In genomic region chr3:129103786-129104440, GRCm38 (mm10) we compare ENCODE assay signal across 18 mouse cellular contexts.
DNase-seq lines count a peak whose midpoint lies in the region; ATAC-seq and TF ChIP-seq lines count a peak whose summit lies in the region.
"Had no signal": no experiment of that assay in that cellular context is flagged by ENCODE, and none has a peak within 500 bp of the region (broad histone marks: within the 10 kb centered on the region; RNA-seq: fewer than 3 reads in every experiment).

No protein-coding gene starts in this region.

- no peak overlapping the region for H3K27ac ChIP-seq in gastrocnemius, adult 2 months
- no peak overlapping the region for H3K27ac ChIP-seq in kidney, embryonic 16.5 days (ENCODE audit: low read length)
- no peak overlapping the region for H3K27ac ChIP-seq in midbrain, embryonic 12.5 days (replicated peaks)
- H3K27ac ChIP-seq in midbrain, postnatal 0 days (ENCODE audit: low read depth, low read length) = no peak overlapping the region
- H3K27ac ChIP-seq: heart, adult 2 months; hindbrain, embryonic 14.5 days; kidney, postnatal 0 days; limb, embryonic 13.5 days had no signal

- H3K9ac ChIP-seq in kidney, embryonic 16.5 days (replicated peaks; ENCODE audit: low read length) = no peak overlapping the region
- H3K9ac ChIP-seq in midbrain, embryonic 12.5 days (replicated peaks) = no peak overlapping the region
- no peak overlapping the region for H3K9ac ChIP-seq in midbrain, postnatal 0 days (replicated peaks; ENCODE audit: low read length, poor library complexity, severe bottlenecking)
- H3K9ac ChIP-seq: hindbrain, embryonic 14.5 days; limb, embryonic 13.5 days had no signal

- H3K36me3 ChIP-seq in kidney, embryonic 16.5 days (ENCODE audit: insufficient read depth, low read length) = no peaks in the 10 kb centered on the region
- no peaks in the 10 kb centered on the region for H3K36me3 ChIP-seq in midbrain, embryonic 12.5 days
- H3K36me3 ChIP-seq in midbrain, postnatal 0 days (ENCODE audit: insufficient read depth, low read length) = no peaks in the 10 kb centered on the region
- H3K36me3 ChIP-seq: limb, embryonic 13.5 days had no signal

- H3K9me3 ChIP-seq in kidney, embryonic 16.5 days (ENCODE audit: low read length) = no peaks in the 10 kb centered on the region; the same call in 1 of the 2 replicates
- no peaks in the 10 kb centered on the region for H3K9me3 ChIP-seq in midbrain, embryonic 12.5 days
- H3K9me3 ChIP-seq in midbrain, postnatal 0 days (ENCODE audit: low read length) = 0 out of 2 replicates have a peak, but pooled peaks cover 3% of the 10 kb centered on the region
- H3K9me3 ChIP-seq: limb, embryonic 13.5 days had no signal

- no peak overlapping the region for H3K4me2 ChIP-seq in kidney, embryonic 16.5 days (replicated peaks; ENCODE audit: low read depth, low read length)
- peak overlapping the region; percentile 34 for H3K4me2 ChIP-seq in midbrain, embryonic 12.5 days (replicated peaks)
- peak overlapping the region; percentile 39 for H3K4me2 ChIP-seq in midbrain, postnatal 0 days (ENCODE audit: low read depth, low read length, poor library complexity, severe bottlenecking)
- H3K4me2 ChIP-seq: hindbrain, embryonic 14.5 days; limb, embryonic 13.5 days had no signal

- intact Hi-C loops in gastrocnemius, adult 2 months (cut with DNase I) = no loop called here

- no peak for DNase-seq in gastrocnemius, adult 2 months
- no peak for DNase-seq in gastrocnemius, adult 8-10 months (ENCODE audit: low spot score in 2 of 2)
- DNase-seq in kidney, postnatal 36 days = peak; percentile 10 to 51
- peak; percentile 48 for DNase-seq in midbrain, postnatal 0 days (ENCODE audit: low spot score)
- DNase-seq in adrenal gland, adult 18-20 months (ENCODE audit: low spot score in 2 of 2) = no peak
- DNase-seq: adrenal gland, postnatal 25 days; cerebellum, adult 2 months; gastrocnemius, postnatal 10 days; heart, adult 2 months; right cerebral cortex, postnatal 25 days; thymus, postnatal 25 days had no signal

- no peaks in the 10 kb centered on the region for H3K4me1 ChIP-seq in kidney, embryonic 16.5 days (ENCODE audit: insufficient read depth, low read length)
- H3K4me1 ChIP-seq in midbrain, embryonic 12.5 days = peaks cover 6% of the 10 kb centered on the region; the same call in 1 of the 2 replicates
- no peaks in the 10 kb centered on the region; the same call in 1 of the 2 replicates for H3K4me1 ChIP-seq in midbrain, postnatal 0 days (ENCODE audit: insufficient read depth, low read length)
- H3K4me1 ChIP-seq: limb, embryonic 13.5 days had no signal

- no peaks in the 10 kb centered on the region for H3K27me3 ChIP-seq in kidney, embryonic 16.5 days (ENCODE audit: insufficient read depth, low read length)
- H3K27me3 ChIP-seq in midbrain, embryonic 12.5 days = peaks cover 34% of the 10 kb centered on the region
- H3K27me3 ChIP-seq in midbrain, postnatal 0 days (ENCODE audit: insufficient read depth, low read length) = no peaks in the 10 kb centered on the region
- H3K27me3 ChIP-seq: limb, embryonic 13.5 days; Patski had no signal

- ATAC-seq in kidney, embryonic 16.5 days (ENCODE audit: low FRiP score, low TSS enrichment) = no peak
- ATAC-seq in midbrain, embryonic 12.5 days (ENCODE audit: low FRiP score, low read depth) = peak; percentile 68; the same call in 1 of the 2 replicates
- ATAC-seq in midbrain, postnatal 0 days (ENCODE audit: low FRiP score) = peak; percentile 71; the same call in 1 of the 2 replicates
- ATAC-seq: activated CD4-positive, CD25-positive, alpha-beta regulatory T cell, adult 4 months; Patski had no signal

- 77% methylated on average over 12 of the region's 12 CpGs for WGBS in kidney, embryonic 16.5 days
- 26% methylated on average over 12 of the region's 12 CpGs for WGBS in midbrain, embryonic 12.5 days
- WGBS in midbrain, postnatal 0 days = 20% methylated on average over 12 of the region's 12 CpGs

- TF ChIP-seq CTCF in gastrocnemius, adult 2 months (IDR thresholded peaks at IDR 0.05) = no peak
- no peak for TF ChIP-seq CTCF in midbrain, postnatal 0 days (IDR thresholded peaks at IDR 0.05)

- H3K4me3 ChIP-seq in gastrocnemius, adult 2 months = peak overlapping the region; percentile 40
- H3K4me3 ChIP-seq in kidney, embryonic 16.5 days (ENCODE audit: low read length) = no peak overlapping the region
- peak overlapping the region; percentile 10; the same call in 1 of the 2 replicates for H3K4me3 ChIP-seq in midbrain, embryonic 12.5 days
- peak overlapping the region; percentile 23; the same call in 1 of the 2 replicates for H3K4me3 ChIP-seq in midbrain, postnatal 0 days (ENCODE audit: low read depth, low read length)
- H3K4me3 ChIP-seq: heart, adult 2 months; limb, embryonic 13.5 days had no signal

Comparison
In these comparisons a context has a peak if more than half of its experiments do, and no peak if none do; other contexts are left out.
1. DNase-seq: peak in kidney, postnatal 36 days (2 of 2) and midbrain, postnatal 0 days (single experiment); none in gastrocnemius, adult 2 months (single experiment), gastrocnemius, adult 8-10 months (0 of 2) and adrenal gland, adult 18-20 months (0 of 2).